Mouse (Mus musculus) CD8-positive naive resting alpha-beta T cell, adult 2 months (primary cell): ENCODE results near the gene Secisbp2.

Experiments used
- DNase-seq, 2 experiments: peaks; one replicate each; pipeline ENCODE4 v3.0.0; 2022; ENCODE audit warnings: low read depth in 2 of 2, low spot score in 2 of 2

The Secisbp2 gene

GRCm38 (mm10) chr13:51729887-51730361 lies 78.4 kb downstream of the Secisbp2 start:
- DNase-seq = peak in 1 of 2 experiments; percentile 33

- DNase-seq = no peak
Measured at GRCm38 (mm10) chr13:51731474-51731873, 80.0 kb downstream of the Secisbp2 start.

GRCm38 (mm10) chr13:51732097-51732664 lies 80.7 kb downstream of the Secisbp2 start:
- no peak for DNase-seq
